Mouse (Mus musculus): ENCODE data around the gene Gba2. TPM values are rescaled to one million over a fixed set of nuclear protein-coding genes. Genes with fewer than 3 reads are reported as not detected.
"Not testable (repeated sequence)": the region's sequence is repeated elsewhere in the genome, so short reads cannot be mapped to it uniquely, and the experiment has no call there.

Gba2 gene
- polyA plus RNA-seq, 2 experiments: 10.5 to 12.5 TPM

DNA sequence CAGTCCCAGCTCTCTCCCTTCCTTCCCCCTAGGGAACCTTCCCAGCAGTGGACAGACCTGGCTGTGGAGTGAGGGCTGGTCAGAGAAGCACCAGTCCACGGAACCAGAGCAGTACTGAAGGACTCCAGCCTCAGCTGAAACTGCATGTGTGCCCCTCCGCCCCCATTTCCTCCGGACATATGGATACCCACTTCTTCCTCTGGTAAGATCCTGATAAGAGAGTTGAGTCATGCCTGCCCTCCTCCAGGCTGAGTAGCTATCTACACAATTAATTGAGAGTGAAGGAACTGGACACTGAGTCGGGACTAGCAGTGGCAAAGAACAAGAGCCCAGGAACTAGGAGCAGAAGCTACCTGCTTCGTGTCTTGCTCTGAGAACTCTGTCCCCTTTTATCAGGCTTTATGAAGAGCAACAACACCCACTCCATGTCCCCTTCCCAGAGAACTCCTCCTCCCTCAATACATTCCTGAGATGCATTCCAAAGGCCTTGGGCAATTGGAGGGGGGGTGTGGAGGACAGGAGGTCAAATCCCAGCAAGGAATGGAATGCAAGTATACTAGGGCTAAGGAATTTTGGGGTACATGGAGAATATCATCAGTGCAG, 20.5 kb downstream of the Gba2 start:
- Histone ChIP-seq H3K4me3 (ENCODE audit: insufficient read depth in 1 of 2, low read depth in 2 of 2, low read length in 2 of 2) (peak overlapping the region; percentile 33 to 75), H3K36me3 (replicated peaks; ENCODE audit: control insufficient read depth, insufficient read depth, low read depth) (peaks cover 42% of the 10 kb centered on the region), H3K27ac (peak overlapping the region; percentile 68), H3K4me1 (replicated peaks; ENCODE audit: control insufficient read depth in 2 of 2, insufficient read depth in 2 of 2, low read length in 1 of 2) (peaks cover 21 to 37% of the 10 kb centered on the region in 2 experiments), H3K27me3 (ENCODE audit: control insufficient read depth, insufficient read depth, low read length) (no peaks in the 10 kb centered on the region), H3K9ac (replicated peaks) (peak overlapping the region; percentile 81), H3K9me3 (ENCODE audit: control insufficient read depth, low read length) (no peaks in the 10 kb centered on the region), H3K4me2 (ENCODE audit: low read depth) (peak overlapping the region; percentile 99)
- TF ChIP-seq CTCF (IDR thresholded peaks at IDR 0.05; ENCODE audit: low read depth) (no peak), EP300 (IDR thresholded peaks at IDR 0.05; ENCODE audit: low read depth) (no peak)
- 5% methylated on average over 5 of the region's 5 CpGs for WGBS (ENCODE audit: insufficient replicate concordance)
- DNase-seq (ENCODE audit: low read depth in 3 of 3, low spot score in 3 of 3) (no peak), ATAC-seq (ENCODE audit: insufficient read depth) (no peak)

- no peak for DNase-seq (ENCODE audit: low read depth in 3 of 3, low spot score in 3 of 3)
- no peak overlapping the region for H3K4me3 ChIP-seq (ENCODE audit: insufficient read depth in 1 of 2, low read depth in 2 of 2, low read length in 2 of 2)
- H3K4me2 ChIP-seq (ENCODE audit: low read depth): no peak overlapping the region
- H3K9me3 ChIP-seq (ENCODE audit: control insufficient read depth, low read length): no peaks in the 10 kb centered on the region; the same call in 1 of the 2 replicates
- H3K4me1 ChIP-seq (replicated peaks; ENCODE audit: control insufficient read depth in 2 of 2, insufficient read depth in 2 of 2, low read length in 1 of 2): peaks cover 19 to 34% of the 10 kb centered on the region in 2 experiments
- no peaks in the 10 kb centered on the region for H3K27me3 ChIP-seq (ENCODE audit: control insufficient read depth, insufficient read depth, low read length)
- ATAC-seq (ENCODE audit: insufficient read depth): no peak
- WGBS (ENCODE audit: insufficient replicate concordance): 77% methylated on average over 7 of the region's 7 CpGs
- TF ChIP-seq EP300 (IDR thresholded peaks at IDR 0.05; ENCODE audit: low read depth) (no peak), CTCF (IDR thresholded peaks at IDR 0.05; ENCODE audit: low read depth) (no peak)
- peaks cover 64% of the 10 kb centered on the region for H3K36me3 ChIP-seq (replicated peaks; ENCODE audit: control insufficient read depth, insufficient read depth, low read depth)
- H3K27ac ChIP-seq: no peak overlapping the region
- H3K9ac ChIP-seq (replicated peaks): no peak overlapping the region
These were observed 22.7 kb downstream of the Gba2 start for GRCm38 (mm10) chr4:43555926-43556325.

DNA sequence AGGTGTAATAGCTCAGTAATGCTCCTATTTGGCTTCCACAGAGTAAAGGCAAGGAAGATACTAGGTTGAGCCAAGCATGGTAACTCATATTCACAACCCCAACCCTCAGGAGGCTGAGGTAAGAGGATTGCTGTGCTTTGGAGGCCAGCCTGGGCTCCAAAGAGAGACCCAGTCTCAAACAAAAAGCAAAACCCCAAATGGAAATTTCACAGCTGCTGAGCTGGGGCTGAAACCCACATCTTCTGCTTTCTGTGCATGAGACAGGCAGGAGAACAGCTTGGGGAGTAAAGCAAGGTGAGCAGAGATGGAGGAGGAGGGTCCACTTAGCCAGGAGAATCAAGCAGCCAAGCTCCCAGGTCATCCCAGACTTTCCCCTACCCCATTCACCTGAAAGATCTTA, 24.8 kb downstream of the Gba2 start:
- H3K27ac ChIP-seq: no peak overlapping the region
- H3K9ac ChIP-seq (replicated peaks): no peak overlapping the region
- no peak for TF ChIP-seq CTCF (IDR thresholded peaks at IDR 0.05; ENCODE audit: low read depth)
- TF ChIP-seq EP300 (IDR thresholded peaks at IDR 0.05; ENCODE audit: low read depth): no peak
- H3K36me3 ChIP-seq (replicated peaks; ENCODE audit: control insufficient read depth, insufficient read depth, low read depth): peaks cover 84% of the 10 kb centered on the region
- H3K4me2 ChIP-seq (ENCODE audit: low read depth): no peak overlapping the region
- H3K4me3 ChIP-seq (ENCODE audit: insufficient read depth in 1 of 2, low read depth in 2 of 2, low read length in 2 of 2): no peak overlapping the region
- DNase-seq (ENCODE audit: low read depth in 3 of 3, low spot score in 3 of 3) (no peak), ATAC-seq (ENCODE audit: insufficient read depth) (no peak)
- no peaks in the 10 kb centered on the region; the same call in 1 of the 2 replicates for H3K9me3 ChIP-seq (ENCODE audit: control insufficient read depth, low read length)
- H3K27me3 ChIP-seq (ENCODE audit: control insufficient read depth, insufficient read depth, low read length): no peaks in the 10 kb centered on the region
- H3K4me1 ChIP-seq (replicated peaks; ENCODE audit: control insufficient read depth in 2 of 2, insufficient read depth in 2 of 2, low read length in 1 of 2): peaks cover 13 to 17% of the 10 kb centered on the region in 2 experiments

GRCm38 (mm10) chr4:43552437-43552836, 26.2 kb downstream of the Gba2 start:
- DNase-seq (ENCODE audit: low read depth in 3 of 3, low spot score in 3 of 3): no peak
- no peak overlapping the region for H3K4me3 ChIP-seq (ENCODE audit: insufficient read depth in 1 of 2, low read depth in 2 of 2, low read length in 2 of 2)
- no peak for ATAC-seq (ENCODE audit: insufficient read depth)
- no peak overlapping the region for H3K9ac ChIP-seq (replicated peaks)
- H3K36me3 ChIP-seq (replicated peaks; ENCODE audit: control insufficient read depth, insufficient read depth, low read depth): peaks cover 99% of the 10 kb centered on the region
- no peaks in the 10 kb centered on the region for H3K27me3 ChIP-seq (ENCODE audit: control insufficient read depth, insufficient read depth, low read length)
- H3K9me3 ChIP-seq (ENCODE audit: control insufficient read depth, low read length): no peaks in the 10 kb centered on the region; the same call in 1 of the 2 replicates
- no peak overlapping the region for H3K27ac ChIP-seq
- H3K4me1 ChIP-seq (replicated peaks; ENCODE audit: control insufficient read depth in 2 of 2, insufficient read depth in 2 of 2, low read length in 1 of 2): peaks cover 0 to 2% of the 10 kb centered on the region in 2 experiments; a peak in 2 of 4 replicates
- no peak overlapping the region for H3K4me2 ChIP-seq (ENCODE audit: low read depth)
- TF ChIP-seq CTCF (IDR thresholded peaks at IDR 0.05; ENCODE audit: low read depth): no peak
- TF ChIP-seq EP300 (IDR thresholded peaks at IDR 0.05; ENCODE audit: low read depth): no peak
- 95% methylated on average over 5 of the region's 5 CpGs for WGBS (ENCODE audit: insufficient replicate concordance)

GRCm38 (mm10) chr4:43551854-43552253, 26.8 kb downstream of the Gba2 start:
- ATAC-seq (ENCODE audit: insufficient read depth); H3K9ac ChIP-seq (replicated peaks); H3K4me1 ChIP-seq (replicated peaks; ENCODE audit: control insufficient read depth in 2 of 2, insufficient read depth in 2 of 2, low read length in 1 of 2); H3K9me3 ChIP-seq (ENCODE audit: control insufficient read depth, low read length); H3K4me2 ChIP-seq (ENCODE audit: low read depth); H3K4me3 ChIP-seq (ENCODE audit: insufficient read depth in 1 of 2, low read depth in 2 of 2, low read length in 2 of 2); DNase-seq (ENCODE audit: low read depth in 3 of 3, low spot score in 3 of 3); H3K27ac ChIP-seq; H3K27me3 ChIP-seq (ENCODE audit: control insufficient read depth, insufficient read depth, low read length): not testable (repeated sequence)
- 87% methylated on average over 6 of the region's 6 CpGs for WGBS (ENCODE audit: insufficient replicate concordance)
- peaks cover 100% of the 10 kb centered on the region for H3K36me3 ChIP-seq (replicated peaks; ENCODE audit: control insufficient read depth, insufficient read depth, low read depth)

All from liver, embryonic 14.5 days (tissue).